Mouse (Mus musculus) urinary bladder, postnatal 0 days (tissue): Measurements from ENCODE around the gene Ntsr1. TPM values are rescaled to one million over a fixed set of nuclear protein-coding genes. Genes with fewer than 3 reads are reported as not detected.

ENCODE experiments used
- polyA plus RNA-seq: library from polyadenylated mRNA; unstranded; fragments of >200 nt; fragmentation: Nextera tagmentation; extraction: Ambion mirVana; gene quantifications from 2 replicates; pipeline ENCODE4 v1.2.1, GENCODE M21; 2015

The Ntsr1 gene
- 0.30 and 0.46 TPM in 2 replicates for polyA plus RNA-seq

DNA sequence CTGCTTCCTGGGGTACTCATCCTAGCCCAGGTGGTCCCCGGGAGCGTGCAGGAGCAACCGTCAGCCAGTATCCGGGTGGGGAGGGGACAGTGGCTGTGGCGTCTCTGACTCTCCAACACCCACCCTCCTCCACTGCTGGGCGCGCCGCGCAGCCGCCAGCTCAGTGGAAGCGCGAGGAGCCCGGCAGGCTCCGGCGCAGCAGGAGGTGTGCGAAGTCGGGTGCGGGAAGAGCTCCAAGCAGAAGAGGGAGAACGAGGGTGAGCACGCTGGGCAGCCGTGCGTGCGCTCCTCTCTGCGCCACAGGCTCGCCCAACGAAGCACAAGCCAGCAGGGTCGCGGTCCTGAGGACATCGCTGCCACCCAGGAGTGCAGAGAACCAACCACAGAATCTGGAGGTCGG is at the start of gene Ntsr1:
Ntsr1 (plus strand) TSS at position 236 of the 400 bp plus-strand sequence.

DNA sequence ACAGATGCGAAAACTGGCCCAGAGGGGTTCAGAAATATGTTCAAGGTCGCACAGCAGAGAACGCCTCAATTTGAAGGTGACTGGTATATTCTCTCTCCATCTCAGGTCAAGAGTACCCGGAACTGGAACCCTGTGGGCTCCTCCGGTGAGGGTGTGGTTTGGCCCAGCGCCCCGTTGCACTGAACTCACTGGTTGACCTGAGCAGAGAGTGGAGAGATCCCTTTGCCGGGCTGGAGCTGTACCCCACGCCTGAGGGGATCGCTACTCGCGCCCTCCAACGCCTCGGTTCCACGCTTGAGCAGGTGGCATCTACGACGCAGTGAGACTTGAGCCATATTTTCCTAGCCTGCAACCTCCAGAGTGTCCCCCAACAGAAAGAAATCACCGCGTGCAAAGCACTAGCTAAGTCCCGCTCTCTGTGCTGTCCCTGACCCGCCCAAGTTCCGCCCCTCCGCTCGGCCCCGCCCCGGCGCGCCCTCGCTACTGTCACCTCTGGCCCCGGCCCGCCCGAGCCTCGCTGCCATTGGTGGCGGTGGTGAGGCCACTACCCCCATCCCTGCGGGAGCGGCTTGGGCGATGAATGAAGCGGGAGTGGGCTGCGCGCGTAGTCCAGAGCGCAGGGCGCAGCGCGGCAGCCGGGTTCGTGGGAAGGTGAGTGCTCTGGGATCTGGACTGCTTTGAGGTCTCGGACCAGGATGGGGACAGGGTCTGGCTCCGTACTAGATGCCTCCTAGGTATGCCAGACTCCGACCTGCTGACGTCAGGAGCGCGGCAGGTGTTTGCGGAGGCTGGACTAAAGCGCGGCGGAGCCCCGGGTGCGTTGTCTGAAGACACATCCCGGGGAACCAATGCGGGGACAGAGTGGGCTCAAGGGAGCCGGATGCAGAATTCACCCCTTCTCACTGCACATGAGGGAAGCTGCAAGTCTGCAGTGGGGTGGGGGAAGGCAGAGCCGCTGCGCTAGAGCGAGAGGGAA is 43.8 kb upstream of the Ntsr1 start, which contains the start of gene Slco4a1:
Slco4a1 (plus strand) TSS at position 523 of the 976 bp plus-strand sequence.

DNA sequence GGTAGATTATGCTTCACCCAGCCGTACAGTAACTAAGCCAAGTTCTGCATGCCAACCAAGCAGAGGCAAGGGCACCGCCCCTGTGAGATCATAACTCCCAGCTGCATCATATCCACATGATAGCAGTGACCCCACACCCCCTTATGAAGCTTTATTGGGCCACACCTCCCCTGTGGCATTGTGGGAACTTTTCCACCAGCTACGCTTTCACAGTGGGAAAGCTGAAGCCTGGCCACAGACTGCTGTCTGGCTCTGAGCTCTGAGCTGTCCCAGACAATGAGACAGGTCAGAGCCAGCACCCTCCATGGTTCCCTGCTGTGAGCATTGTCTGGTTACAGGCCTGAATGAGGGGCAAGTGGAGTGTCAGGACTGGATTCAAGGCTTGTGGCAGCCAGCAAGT is 81.2 kb downstream of the Ntsr1 start, which contains the start of gene Mrgbp:
Mrgbp (plus strand) TSS at position 303 of the 400 bp plus-strand sequence.

DNA sequence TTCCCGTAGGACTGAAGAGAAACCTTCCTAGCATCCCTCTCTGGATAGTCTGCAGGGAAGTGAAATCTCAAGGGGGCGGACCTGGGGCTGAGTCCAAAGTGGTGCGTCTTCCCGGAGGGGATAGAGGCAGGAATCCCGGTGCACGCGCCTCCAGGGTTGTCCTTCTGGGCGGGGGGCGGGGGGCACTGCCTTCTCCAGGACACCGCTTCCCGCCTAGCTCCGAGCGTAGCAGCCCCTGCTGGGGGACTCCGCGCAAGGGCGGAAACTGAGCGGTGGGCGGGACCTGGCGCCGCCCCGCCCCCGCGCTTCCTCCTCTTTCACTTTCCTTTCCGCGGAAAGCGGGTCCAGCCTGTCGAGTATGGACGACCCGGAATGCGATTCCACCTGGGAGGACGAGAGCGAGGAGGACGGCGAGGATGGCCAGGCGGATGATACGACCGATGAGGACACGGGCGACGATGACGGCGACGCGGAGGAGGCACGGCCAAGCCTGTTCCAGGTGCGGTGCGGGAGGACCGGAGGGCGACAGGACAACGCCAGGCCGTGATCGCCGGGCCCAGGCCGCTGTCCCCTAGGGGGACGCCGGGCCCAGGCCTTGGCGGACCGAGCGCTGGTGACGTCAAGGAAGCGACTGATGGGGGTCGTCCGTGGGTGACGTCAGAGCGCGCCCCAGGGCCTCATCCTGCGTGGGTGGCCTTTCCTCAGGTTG is 89.5 kb downstream of the Ntsr1 start, which contains the start of gene Ogfr:
Ogfr (plus strand) TSS at position 123 of the 709 bp plus-strand sequence.

Other genes with a start within 250 kb of the Ntsr1 start
- gene Rps21, start 242.6 kb upstream of the Ntsr1 start, polyA plus RNA-seq: 470 and 483 TPM in 2 replicates
- gene Cables2, start 226.5 kb upstream of the Ntsr1 start, polyA plus RNA-seq: 8.0 and 8.5 TPM in 2 replicates
- gene Rbbp8nl, start 210.1 kb upstream of the Ntsr1 start, polyA plus RNA-seq: 1.8 and 1.9 TPM in 2 replicates
- gene Gata5, start 165.3 kb upstream of the Ntsr1 start, polyA plus RNA-seq: 12.0 and 13.4 TPM in 2 replicates
- gene Slco4a1, start 43.7 kb upstream of the Ntsr1 start, polyA plus RNA-seq: 1.1 TPM in 2 replicates
- gene Mrgbp, start 81.3 kb downstream of the Ntsr1 start, polyA plus RNA-seq: 13.4 and 15.2 TPM in 2 replicates
- gene Ogfr, start 89.3 kb downstream of the Ntsr1 start, polyA plus RNA-seq: 31.5 and 33.5 TPM in 2 replicates
- gene Col9a3, start 97.8 kb downstream of the Ntsr1 start, polyA plus RNA-seq: 4.9 and 6.7 TPM in 2 replicates
- 0.15 and 0.28 TPM in 2 replicates for gene Tcfl5, start 142.7 kb downstream of the Ntsr1 start, polyA plus RNA-seq
- 11.2 and 12.7 TPM in 2 replicates for gene Dido1, start 210.0 kb downstream of the Ntsr1 start, polyA plus RNA-seq
- gene Gid8, start 210.1 kb downstream of the Ntsr1 start, polyA plus RNA-seq: 51.8 and 56.6 TPM in 2 replicates
- gene Slc17a9, start 225.3 kb downstream of the Ntsr1 start, polyA plus RNA-seq: 3.4 and 3.7 TPM in 2 replicates